Mouse (Mus musculus) T-helper 17 cell (primary cell): ENCODE measurements around the gene Micall2.

Source experiments
- in situ Hi-C, 2 experiments: fragments of 300-600 bp; cut with MboI, MseI; formaldehyde crosslinking; loops; 1 replicate in 1 of 2; 2 replicates in 1 of 2; pipeline ENCODE4 v1.15.1; 2025; ENCODE audit warnings: high pct_unique_total_duplicates in 2 of 2

Gene Micall2

GRCm38 (mm10) chr5:139682631-139682977, 53.5 kb downstream of the Micall2 start:
- in situ Hi-C loops = loop anchor here in 1 of 2 experiments (5.0 kb wide), 1 partner anchor 90 kb away; no protein-coding TSS in a partner anchor

DNA sequence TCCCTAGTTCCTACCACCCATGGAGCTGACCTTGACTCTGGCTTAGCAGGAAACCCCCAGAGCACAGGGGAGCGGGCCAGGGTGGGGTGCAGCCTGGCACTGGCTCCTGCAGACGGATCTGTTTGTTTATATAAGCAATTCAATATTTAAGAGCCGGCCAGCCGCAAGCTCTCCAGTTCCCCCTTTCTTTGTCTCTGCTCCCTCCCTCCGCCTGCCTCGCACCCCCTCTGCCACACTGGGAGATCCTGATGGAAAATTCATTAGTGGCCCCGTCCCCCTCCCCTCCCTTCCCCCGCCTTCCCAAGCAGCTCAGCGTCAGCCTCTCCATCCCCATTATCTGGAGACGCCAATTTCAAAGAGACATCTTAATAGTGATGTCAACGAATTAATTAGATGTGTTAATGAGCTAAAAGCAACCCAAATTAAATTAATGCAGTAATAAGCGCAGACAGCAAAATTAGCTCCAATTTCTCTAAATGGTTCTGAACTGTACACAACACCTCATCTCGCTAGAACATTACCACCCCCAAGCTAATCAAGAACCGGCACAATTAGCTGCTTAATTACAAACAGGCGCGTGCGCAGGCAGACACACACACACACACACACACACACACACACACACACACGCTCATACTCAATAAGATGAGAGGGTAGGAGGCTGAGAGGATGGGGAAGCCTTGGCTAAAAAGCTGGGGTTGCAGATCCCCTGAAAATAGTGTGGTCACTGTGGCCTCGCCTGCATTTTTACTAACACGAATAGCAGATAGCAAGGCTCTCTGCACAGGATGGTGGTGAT, 54.1 kb downstream of the Micall2 start:
- in situ Hi-C loops = loop anchor here in 1 of 2 experiments (5.0 kb wide), 1 partner anchor 90 kb away; no protein-coding TSS in a partner anchor

DNA sequence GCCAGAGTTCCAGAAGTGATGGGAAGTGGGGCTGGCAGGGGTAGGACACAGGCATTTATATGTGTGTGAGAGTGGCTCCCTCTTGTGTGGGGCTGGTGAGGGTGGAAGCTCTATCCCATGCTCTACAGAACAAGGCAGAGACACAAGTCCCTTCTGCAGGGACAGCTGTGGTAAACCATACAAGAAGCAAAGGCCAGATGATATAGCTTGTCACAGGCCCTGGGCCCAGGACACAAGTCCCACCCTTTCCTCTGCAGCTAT, 60.5 kb downstream of the Micall2 start:
- in situ Hi-C loops = no loop called here

- in situ Hi-C loops = no loop called here
Observed at GRCm38 (mm10) chr5:139674940-139675706, 61.0 kb downstream of the Micall2 start.

DNA sequence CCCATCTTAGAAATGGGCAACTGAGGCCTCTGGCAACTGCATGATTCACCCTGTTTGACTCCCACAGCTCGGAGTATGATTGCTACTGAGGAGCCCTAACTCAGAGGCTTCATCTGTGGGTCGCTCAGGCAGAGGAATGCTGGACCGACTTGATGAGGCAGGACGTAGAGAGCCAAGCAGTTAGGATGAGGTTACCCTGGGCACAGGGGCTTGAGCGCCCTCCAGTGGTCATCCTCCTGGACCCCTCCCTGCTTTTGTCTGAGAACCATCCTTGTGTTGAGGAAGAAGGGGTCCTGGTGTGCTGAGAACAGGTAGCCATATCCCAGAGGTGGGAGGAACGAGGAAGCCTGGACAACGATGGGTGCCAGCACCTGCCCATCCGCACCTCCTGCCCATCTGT, 66.8 kb downstream of the Micall2 start:
- in situ Hi-C loops = loop anchor here (5.0 kb wide), 2 partner anchors 122 to 137 kb away; no protein-coding TSS in a partner anchor

- in situ Hi-C loops = loop anchor here (5.0 kb wide), 2 partner anchors 121 to 136 kb away; no protein-coding TSS in a partner anchor
Observed at GRCm38 (mm10) chr5:139668494-139668893, 67.6 kb downstream of the Micall2 start.

- in situ Hi-C loops = loop anchor here (5.0 kb wide), 2 partner anchors 119 to 134 kb away; no protein-coding TSS in a partner anchor
Observed at GRCm38 (mm10) chr5:139666496-139666895, 69.6 kb downstream of the Micall2 start.

- in situ Hi-C loops = loop anchor here (5.0 kb wide), 2 partner anchors 118 to 133 kb away; no protein-coding TSS in a partner anchor
Observed at GRCm38 (mm10) chr5:139665375-139665774, 70.8 kb downstream of the Micall2 start.

- in situ Hi-C loops = no loop called here
Observed at GRCm38 (mm10) chr5:139661713-139662112, 74.4 kb downstream of the Micall2 start.

DNA sequence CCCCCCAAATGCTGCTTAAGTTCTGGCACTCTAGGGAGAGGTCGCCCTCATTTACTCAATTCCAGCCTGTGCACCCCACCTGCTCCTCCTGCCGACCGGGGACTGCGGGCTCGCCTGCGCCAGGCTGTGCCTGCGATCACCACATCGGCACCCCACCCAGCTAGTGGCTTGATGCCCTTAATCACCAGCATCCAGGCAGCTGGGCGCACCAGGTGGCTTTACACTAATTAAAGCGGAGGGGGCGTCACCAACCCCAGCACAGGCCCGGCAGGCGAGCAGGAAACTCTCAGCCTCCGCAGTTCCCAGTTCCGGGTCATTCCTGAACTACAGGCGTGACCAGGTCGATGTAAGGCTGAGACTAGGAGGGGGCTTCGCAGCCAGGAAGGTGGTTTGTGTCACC, 76.8 kb downstream of the Micall2 start:
- in situ Hi-C loops = no loop called here

- in situ Hi-C loops = no loop called here
Observed at GRCm38 (mm10) chr5:139658865-139659264, 77.3 kb downstream of the Micall2 start.

DNA sequence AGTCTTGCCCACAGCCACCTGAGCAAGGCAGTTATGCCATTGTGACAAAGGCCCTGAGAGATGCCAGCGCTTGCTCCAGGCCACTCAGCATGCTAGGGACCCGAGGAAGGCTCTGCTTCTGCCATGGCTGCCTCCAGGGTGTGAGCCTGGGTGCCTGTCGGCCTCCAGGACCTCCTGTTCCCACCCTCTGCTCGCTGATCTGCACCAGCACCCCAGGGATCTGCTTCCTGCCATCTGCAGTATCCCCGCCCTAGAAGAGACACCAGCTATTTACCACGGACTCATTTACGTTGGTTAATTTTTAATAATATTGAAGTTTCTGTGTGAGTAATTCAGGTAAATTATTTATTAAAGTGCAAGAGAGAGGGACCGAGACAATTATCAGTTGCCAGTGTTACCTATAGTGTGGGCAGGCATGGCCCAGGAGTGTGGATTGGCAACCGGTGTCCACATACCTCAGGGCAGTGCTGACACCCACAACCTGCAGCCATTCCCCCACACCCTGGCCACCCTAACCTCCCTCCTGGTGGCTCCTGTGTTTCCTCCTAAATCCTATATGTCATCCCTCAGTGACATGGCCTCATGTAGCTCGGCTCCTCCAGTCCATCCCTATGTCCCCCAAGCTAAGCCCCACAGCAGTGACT, 78.1 kb downstream of the Micall2 start:
- in situ Hi-C loops = no loop called here
